Mouse (Mus musculus) kidney, postnatal 25 days (tissue): Measurements from ENCODE around the gene Pink1.

Experiments
- DNase-seq, 2 experiments: peaks; one replicate each; pipeline ENCODE4 v3.0.0; 2021; ENCODE audit warnings: mixed read lengths in 2 of 2

The Pink1 gene

DNA sequence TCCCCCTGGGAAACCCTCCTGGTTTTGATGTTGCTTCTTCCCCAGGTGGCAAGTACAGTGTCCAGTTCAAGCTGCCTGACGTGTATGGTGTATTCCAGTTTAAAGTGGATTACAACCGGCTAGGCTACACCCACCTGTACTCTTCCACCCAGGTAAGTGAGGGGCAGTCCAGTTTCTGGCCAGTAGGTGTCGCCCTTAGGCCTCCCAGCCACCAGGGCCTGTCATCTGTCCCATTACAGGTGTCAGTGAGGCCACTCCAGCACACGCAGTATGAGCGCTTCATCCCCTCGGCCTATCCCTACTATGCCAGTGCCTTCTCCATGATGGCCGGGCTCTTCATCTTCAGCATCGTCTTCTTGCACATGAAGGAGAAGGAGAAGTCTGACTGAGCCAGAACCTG, 14.5 kb downstream of the Pink1 start:
- peak; percentile 77 to 82 for DNase-seq

DNA sequence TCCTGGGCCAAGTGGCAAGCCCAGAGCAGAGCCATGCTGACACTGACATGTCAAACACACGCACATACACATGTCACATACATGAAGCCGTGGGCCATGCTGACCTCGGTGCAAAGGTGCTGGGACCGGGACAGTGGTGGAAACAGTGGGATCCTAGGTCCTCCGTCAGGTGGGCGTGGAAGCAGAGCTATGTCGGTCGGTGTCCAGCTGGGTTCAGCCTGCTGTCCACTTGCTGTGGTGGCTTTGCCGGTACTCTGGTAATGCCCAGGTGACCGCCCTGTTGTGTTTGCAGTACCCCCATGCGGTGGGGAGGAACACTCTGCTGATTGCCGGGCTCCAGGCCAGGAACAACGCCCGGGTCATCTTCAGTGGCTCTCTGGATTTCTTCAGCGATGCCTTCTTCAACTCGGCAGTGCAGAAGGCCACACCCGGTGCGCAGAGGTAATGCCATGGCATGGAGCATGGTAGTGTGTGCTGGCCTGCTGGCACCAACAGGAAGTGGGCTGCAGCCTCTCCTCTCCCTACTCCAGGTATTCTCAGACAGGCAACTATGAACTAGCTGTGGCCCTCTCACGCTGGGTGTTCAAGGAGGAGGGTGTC, 15.7 kb downstream of the Pink1 start:
- no peak for DNase-seq

DNA sequence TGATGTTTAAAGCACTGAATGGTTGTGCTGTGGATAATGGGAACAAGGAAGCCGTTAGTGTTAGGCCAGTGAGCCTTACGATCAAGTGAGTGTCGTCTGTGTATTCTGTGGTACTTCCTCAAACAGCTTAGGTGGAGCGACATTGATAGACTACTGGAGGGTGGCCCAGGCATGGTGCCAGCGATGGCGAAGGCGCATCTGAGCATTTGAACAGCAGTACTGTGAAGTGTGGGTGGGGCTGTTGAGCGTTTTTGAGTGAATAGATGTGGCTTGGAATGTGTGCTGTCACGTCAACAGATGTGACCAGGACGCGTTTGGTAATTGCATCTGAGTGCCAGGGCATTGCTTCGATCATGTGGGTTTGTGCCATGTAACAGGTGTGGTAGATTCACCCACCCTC, 18.4 kb downstream of the Pink1 start:
- DNase-seq = no peak

DNA sequence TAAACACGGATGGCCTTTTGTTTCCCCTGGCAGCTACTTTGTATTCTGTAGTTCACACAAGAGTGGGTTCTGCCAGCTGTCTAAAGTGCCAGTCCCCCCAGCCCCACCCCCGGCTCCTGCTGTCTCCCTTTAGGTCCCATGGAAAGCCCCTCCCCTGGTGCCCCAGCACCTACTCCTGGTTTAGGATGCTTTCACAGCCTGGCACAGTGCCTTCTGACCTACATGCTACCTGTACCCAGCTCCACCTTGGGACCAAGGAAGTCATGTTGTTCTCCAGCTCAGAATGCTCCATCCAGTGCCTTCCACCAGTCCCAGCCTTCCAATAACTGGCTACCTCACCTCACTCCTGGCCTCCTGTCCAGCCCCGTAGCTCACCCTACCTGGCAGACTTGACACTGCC, 19.1 kb downstream of the Pink1 start:
- DNase-seq = no peak

DNA sequence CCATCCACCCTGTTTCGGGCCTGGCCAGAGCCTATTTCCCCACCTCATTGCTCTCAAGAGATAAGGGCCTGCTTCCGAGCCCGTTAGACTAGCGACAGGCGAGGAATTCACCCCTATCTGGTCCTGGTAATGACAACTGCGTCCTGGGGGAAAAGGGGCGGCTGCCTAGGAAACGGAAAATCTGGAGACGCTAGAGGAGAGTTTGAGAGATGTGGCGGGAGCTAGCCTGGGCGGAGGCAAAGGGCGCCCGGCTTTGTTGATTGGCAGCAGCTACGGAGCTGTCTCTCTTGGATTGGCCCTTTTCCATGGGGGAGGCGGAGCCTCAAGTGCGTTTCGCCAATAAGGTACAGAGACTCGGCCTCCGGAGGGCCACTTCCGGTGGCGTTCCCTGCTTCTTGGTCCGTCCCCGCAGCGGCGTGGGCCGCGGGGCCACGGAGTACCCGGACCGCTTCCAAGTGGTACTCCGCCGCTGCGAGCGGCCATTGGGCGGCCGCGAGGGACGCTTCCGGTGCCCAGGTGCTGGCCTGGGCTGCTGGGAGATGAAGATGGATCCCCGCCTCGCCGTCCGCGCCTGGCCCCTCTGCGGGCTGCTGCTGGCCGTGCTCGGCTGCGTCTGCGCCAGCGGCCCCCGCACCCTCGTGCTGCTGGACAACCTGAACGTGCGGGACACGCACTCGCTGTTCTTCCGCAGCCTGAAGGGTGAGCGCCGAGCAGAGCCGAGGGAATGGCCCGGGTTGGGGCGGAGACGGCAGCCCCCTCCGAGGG, 21.6 kb downstream of the Pink1 start, which contains the start of gene Ddost:
Gene Ddost, plus strand, starts transcription at position 391 of the 765 bp plus-strand sequence.
- DNase-seq = peak; percentile 100

DNA sequence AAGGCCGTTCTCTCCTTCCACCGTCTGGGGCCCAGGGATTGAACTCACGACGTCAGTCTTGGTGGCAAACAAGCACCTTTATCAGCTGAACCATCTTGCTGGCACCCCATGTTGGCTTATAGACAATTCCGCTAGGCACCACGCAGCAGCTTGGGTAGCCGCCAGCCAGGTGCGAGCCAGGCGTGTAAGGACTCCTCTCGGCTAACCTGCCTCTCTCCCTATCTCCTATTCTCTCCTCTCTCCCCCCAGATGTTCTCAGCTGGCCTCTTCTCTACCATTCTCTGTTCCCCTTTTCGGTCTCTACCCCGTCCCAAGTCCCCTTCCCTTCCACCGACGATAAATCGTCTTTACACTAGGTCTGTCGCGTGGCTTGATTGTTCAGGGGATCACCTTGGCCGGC, 22.4 kb downstream of the Pink1 start:
- DNase-seq = no peak

DNA sequence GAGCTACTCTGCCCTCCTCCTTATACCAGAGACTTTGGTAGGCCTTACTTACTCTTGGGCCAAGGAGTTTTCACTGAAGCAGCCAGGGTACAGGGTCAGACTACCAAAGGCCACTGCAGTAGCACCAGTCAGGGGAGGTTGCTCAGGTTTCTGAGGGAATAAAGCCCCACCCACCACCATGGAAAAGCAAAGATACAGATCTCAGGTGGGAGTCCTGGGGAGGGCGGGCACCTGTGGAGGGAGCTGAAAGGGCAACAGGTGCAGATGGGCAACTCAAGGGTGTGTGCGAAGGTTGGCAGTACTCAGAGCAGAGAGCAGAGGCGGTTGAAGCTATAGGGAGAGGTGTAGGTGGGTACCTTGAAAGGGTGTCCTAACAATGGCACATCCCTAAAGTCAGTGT, 23.1 kb downstream of the Pink1 start:
- no peak for DNase-seq

DNA sequence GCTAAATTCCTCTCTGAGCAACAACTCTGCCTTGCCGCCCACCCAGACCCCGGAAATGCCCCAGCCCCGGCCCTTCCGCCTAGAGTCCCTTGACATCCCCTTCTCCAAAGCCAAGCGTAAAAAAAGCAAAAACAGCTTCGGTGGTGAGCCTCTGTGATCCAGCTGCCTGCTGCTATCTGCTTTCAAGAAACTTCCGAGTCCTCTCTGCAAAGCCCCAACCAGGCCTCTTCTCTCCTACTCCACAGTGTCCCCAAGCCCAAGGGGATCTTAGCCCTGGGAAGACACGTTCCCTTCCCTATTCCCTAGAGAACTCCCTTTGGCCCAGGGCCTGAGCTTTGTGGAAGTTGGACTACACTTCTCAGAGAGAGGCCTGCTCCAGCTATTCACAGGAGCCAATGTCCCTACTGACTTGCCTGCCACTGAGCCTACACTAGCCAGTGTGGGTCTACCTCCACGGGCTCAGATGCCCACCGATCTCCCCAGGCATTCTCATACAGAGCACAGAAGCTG, 24.8 kb downstream of the Pink1 start:
- no peak for DNase-seq

DNA sequence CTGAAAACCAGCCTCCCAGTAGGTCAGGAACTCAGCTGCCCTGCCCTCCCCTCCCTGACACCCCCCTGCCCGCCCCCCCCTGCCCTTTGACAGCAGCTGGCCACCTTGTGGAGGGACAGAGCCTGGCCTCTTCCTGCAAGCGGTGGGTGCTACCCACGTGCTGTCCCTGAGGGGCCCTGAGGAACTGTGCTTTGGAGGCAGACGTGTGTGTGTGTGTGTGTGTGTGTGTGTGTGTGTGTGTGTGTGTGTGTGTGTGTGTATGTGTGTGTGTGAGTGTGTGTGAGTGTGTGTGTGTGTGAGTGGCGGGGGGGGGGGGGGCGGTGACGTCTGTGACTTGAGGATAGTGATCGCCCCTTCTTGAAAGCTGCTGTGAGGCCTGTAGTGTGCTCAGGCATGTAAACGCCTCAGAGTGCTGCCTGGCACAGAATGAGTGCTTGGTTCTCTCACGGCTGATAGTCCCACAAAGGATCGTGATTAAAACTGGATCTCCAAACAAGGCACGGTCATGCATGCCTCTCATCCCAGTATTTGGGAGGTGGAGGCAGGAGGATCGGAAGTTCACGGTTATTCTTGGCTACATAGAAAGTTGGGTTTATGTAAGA, 32.1 kb downstream of the Pink1 start:
- no peak for DNase-seq

DNA sequence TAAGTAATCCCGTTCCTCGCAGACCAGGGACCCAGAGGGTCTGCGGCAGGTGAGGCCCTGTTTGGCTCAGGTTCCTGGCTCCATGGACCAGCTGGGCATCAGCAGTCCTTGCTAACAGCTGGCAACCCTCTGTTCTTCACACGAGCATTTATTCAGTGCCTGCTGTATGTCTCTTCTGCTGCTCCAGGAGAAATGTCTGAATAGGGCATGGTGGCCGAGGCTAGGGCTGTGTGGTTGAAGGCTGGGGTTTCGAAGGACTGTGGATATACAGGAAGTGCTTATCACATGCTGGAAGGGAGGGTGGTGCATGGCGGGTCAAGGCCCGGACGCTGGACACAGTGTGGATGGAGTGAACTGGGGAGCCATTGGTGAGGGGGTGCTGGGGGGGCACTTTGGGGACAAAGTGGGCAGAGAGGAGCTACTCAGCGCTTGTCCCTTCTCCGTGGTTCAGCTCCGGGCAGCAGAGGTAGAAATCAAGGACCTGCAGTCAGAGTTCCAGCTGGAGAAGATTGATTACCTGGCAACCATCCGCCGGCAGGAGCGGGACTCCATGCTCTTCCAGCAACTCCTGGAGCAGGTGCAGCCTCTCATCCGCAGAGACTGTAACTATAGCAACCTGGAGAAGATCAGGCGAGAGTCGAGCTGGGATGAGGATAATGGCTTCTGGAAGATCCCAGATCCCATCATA, 32.7 kb downstream of the Pink1 start:
- DNase-seq = no peak

DNA sequence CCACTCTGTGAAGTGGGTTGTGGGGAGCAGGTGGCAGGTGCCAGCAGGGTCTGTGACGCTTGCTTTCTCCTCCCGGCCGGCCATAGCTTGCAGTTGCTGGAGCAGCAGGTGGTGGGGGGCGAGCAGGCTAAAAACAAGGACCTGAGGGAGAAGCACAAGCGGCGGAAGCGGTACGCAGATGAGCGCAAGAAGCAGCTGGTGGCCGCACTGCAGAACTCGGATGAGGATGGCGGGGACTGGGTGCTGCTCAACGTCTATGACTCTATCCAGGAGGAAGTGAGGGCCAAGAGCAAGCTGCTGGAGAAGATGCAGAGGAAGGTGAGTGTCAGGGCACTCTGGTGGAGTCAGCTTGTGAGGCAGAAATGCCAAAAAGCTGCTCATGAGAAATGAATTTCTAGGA, 34.1 kb downstream of the Pink1 start:
- DNase-seq = no peak

DNA sequence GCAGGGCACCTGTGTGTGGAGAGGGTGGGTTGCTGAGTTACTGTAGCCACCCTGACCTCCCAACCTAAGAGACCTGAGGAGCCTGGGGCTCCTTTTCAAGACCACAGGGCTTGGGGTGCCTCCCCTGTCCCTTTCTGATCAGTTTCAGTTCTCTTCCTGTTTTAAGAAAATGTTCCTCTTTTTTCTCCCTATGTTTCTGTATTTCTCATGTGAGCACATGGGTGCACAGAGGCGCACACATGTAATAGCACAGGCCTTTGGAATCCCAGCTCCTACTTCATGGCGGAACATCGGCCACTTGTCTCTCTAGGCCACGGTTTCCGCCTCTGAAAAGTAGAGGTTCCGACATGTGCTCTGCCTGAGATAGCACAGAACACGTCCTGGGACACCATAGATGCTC, 37.4 kb downstream of the Pink1 start:
- DNase-seq = no peak

DNA sequence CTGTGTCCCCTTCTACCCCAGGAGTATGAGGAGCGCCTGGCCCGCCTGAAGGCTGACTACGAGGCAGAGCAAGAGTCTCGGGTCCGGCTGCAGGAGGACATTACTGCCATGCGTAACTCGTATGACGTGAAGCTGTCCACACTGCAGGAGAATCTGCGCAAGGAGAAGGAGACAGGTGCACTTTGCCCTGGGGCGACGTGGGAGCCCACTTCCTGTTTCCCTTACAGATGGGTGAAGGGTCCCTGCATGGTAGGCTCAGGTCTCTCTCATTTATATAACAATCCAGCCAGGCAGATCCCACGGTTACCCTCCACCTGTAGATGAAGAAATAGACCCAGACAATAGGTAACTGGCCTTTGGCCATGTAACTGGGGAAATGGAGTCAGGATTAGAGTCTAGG, 39.7 kb downstream of the Pink1 start:
- DNase-seq = no peak

DNA sequence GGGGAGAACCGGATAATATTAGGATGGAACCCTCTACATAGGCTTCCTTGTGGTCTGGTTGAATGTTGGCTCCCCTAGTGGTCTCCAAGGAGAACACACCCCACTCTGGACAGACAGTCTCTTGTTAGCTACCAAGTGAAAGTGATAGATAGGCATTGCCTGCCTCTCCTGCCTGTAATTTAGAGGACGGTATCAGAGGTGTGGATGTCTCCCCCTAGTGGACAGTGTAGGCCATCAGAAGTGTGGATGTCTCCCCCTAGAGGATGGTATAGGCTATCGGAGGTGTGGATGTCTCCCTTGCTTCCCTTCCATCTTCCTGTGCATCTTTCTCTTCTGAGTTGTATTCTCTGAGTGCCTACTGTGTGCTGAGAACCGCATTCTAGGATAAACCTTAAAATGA, 43.3 kb downstream of the Pink1 start:
- peak; percentile 60 to 67 for DNase-seq

DNA sequence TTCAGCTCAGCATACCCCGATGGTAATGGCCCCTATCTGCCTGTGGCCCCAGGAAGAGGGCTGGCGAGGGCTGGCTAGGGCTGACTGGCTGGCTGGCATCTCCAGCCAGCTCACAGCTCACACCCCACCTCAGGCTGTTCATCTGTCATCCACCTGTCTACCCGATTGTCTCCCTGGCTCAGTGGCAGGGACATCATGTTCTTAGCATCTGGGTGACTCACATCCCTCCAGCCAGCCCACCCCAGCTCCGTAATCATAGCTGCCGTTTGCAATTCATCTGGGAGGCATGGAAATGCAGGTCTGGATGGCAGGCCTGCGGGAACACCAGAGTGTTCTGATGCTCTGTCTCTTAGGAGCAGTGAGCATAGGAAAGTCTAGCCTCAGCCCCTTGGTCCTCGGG, 47.8 kb downstream of the Pink1 start:
- DNase-seq = no peak

DNA sequence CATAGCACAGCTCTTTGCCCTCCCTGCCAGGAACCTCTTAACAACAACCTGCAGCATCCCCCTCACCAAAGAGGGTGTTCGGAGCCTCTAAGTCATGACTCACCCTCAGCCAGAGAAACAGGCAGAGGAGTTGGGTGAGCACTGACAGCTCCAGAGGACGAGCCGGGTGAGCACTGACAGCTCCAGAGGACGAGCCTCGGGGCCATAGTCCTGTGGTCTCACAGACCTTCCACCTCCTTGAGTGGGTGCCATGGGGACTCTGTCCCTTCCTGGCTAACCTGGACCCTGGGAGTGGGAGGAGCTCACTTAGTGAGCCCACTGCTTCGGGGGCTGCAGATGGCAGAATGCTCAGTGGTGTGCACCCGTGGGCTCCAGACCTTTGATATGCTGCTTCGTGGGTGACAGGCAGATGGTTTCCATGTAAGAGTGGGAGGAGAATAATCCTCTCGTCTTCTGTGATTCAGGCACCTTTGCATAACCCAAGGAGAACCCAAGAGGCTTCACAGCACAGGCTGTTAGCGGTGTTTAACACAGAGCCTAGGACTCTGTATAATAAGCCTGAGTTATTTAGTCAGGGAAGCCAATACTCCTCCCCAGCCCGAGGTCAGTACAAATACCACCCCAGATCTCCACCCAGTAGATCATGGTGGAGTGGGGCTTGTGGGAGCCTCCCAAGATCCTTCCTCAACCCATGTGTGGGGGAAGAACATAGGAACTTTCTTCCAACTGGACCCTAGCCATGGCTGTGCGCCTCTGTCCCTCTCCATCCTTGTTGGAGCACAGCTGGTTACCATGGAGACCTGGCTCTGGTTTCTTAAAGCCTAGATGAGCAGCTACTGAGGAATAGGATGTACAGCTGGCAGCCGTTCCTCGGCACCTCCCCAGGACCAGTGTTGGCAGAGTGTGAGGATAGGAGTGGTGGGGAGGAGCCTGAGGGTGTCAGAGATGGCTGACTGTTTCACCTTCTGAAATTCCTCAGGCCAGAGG, 53.8 kb downstream of the Pink1 start:
- no peak for DNase-seq

DNA sequence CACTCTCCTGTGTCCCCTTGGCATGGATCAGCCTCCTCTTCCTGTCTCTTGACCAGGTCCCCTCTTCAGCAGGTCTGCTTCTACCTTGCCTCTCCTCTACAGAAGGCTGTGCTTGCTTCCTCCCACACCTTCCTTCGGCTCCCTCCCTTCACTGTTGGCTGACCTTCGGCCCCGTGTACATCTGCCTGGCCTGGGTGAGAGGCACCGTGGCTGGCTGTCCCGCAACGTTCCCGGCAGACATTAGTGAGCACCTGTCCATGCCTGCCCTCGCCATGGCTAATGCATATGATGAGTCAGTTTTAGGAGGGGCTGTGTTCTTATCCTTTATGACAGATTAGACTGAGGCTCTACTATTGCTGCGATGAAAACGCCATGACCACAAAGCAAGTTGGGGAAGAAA, 58.2 kb downstream of the Pink1 start:
- DNase-seq = no peak
